Mouse (Mus musculus) CH12.LX (cell line): ENCODE results near the gene Uchl4.

Source experiments
- CHD1 ChIP-seq: IDR thresholded peaks from 2 replicates; pipeline ENCODE4 v1.6.1; 2012; ENCODE audit warnings: low read depth, low read length, improper control_type of control experiment, inconsistent platforms
- CTCF ChIP-seq, 2 experiments: IDR thresholded peaks in 1 of 2; conservative IDR thresholded peaks in 1 of 2; 2 replicates each; pipeline ENCODE4 v1.5.1; 2011 to 2012; ENCODE audit warnings: low read depth in 2 of 2, low read length in 2 of 2, improper control_type of control experiment in 1 of 2, inconsistent platforms in 1 of 2, mild to moderate bottlenecking in 1 of 2, moderate library complexity in 1 of 2
- EP300 ChIP-seq: IDR thresholded peaks from 2 replicates; pipeline ENCODE4 v1.6.1; 2011; ENCODE audit warnings: low read length, improper control_type of control experiment
- POLR2A ChIP-seq: IDR thresholded peaks from 2 replicates; pipeline ENCODE4 v1.6.1; 2011; ENCODE audit warnings: low read depth, mild to moderate bottlenecking, improper control_type of control experiment, low read length

GRCm38 (mm10) chr9:64220603-64221002 is 14.4 kb upstream of the Uchl4 start:
- TF ChIP-seq CHD1 (no peak), EP300 (no peak), POLR2A (no peak), CTCF (conservative IDR thresholded peaks at IDR 0.05 in 1 of 2, IDR thresholded peaks at IDR 0.05 in 1 of 2; ENCODE audit: low read depth in 2 of 2, low read length in 2 of 2) (no peak)
